Mouse (Mus musculus): Measurements from ENCODE around the gene Rasgef1b.

DNA sequence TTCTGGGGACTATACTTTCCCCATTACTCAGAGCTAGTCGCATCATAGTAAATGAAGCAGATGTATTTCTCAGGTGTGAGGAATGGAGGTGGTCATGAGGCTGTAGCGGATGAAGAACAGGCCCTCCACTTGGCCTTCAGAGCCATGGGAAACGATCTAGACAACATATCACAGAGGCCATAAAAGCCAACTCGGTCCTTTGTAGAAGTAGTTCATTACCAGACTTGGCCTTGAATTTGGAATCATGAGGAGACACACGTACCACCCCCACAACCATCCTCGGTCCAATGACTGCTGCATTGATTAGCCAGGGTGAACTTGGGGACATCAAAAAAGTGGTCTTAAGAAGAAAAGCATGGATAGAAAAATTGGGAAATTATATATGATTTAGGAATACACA is 442.8 kb downstream of the Rasgef1b start:
- TF ChIP-seq CTCF (conservative IDR thresholded peaks at IDR 0.05 in 1 of 2, IDR thresholded peaks at IDR 0.05 in 1 of 2; ENCODE audit: low read depth in 2 of 2, low read length in 2 of 2), result no peak
- TF ChIP-seq CHD1 (IDR thresholded peaks at IDR 0.05; ENCODE audit: low read depth, low read length), result no peak
- TF ChIP-seq POLR2A (IDR thresholded peaks at IDR 0.05; ENCODE audit: low read depth, low read length), result no peak
- no peak for TF ChIP-seq ZC3H11A (IDR thresholded peaks at IDR 0.05; ENCODE audit: low read depth, low read length)
- TF ChIP-seq ZNF384 (IDR thresholded peaks at IDR 0.05; ENCODE audit: low read depth, low read length), result no peak
- no peak for TF ChIP-seq ETS1 (conservative IDR thresholded peaks at IDR 0.05; ENCODE audit: low read depth, low read length)
- TF ChIP-seq RAD21 (IDR thresholded peaks at IDR 0.05; ENCODE audit: low read depth, low read length), result no peak
- TF ChIP-seq RCOR1 (conservative IDR thresholded peaks at IDR 0.05; ENCODE audit: low read depth, low read length), result no peak
- TF ChIP-seq EP300 (IDR thresholded peaks at IDR 0.05; ENCODE audit: low read length), result no peak
- no peak for TF ChIP-seq SIN3A (IDR thresholded peaks at IDR 0.05; ENCODE audit: low read length)
